Mouse (Mus musculus): Measurements from ENCODE around the gene Ppm1h. TPM values are rescaled to one million over a fixed set of nuclear protein-coding genes. Genes with fewer than 3 reads are reported as not detected.

The Ppm1h gene
- total and polyA plus RNA-seq, 3 experiments: 1.2 to 1.3 (median 1.3) TPM

- no peak overlapping the region for H3K9ac ChIP-seq (ENCODE audit: insufficient read depth, low read depth)
- dilution Hi-C loops (cut with MboI; ENCODE audit: extremely low pct_ligation_motif_present, extremely low pct_unique_long_range_greater_than_20kb, low sequenced_read_pairs): no loop called here
- H3K4me2 ChIP-seq (ENCODE audit: insufficient read depth, low read depth, poor library complexity, severe bottlenecking): no peak overlapping the region
- peaks cover 7 to 24% of the 10 kb centered on the region in 2 experiments; a peak in 3 of 4 replicates for H3K4me1 ChIP-seq (ENCODE audit: control insufficient read depth in 1 of 2, insufficient read depth in 2 of 2)
- H3K36me3 ChIP-seq (replicated peaks in 1 of 2; ENCODE audit: control insufficient read depth in 1 of 2, insufficient read depth in 1 of 2, low read length in 1 of 2): no peaks in the 10 kb centered on the region
- no peaks in the 10 kb centered on the region for H3K79me2 ChIP-seq (replicated peaks; ENCODE audit: control insufficient read depth, extremely low read depth, insufficient read depth, poor library complexity, severe bottlenecking)
- TF ChIP-seq POLR2A (IDR thresholded peaks at IDR 0.05; ENCODE audit: low read depth, low read length): no peak
- no peak for TF ChIP-seq CHD2 (IDR thresholded peaks at IDR 0.05; ENCODE audit: low read length)
- TF ChIP-seq GABPA (IDR thresholded peaks at IDR 0.05; ENCODE audit: insufficient replicate concordance, low read depth, low read length): no peak
- no peak for TF ChIP-seq USF2 (conservative IDR thresholded peaks at IDR 0.05; ENCODE audit: low read depth, low read length)
- no peak for TF ChIP-seq EP300 (IDR thresholded peaks at IDR 0.05; ENCODE audit: low read length)
- TF ChIP-seq BHLHE40 (IDR thresholded peaks at IDR 0.05; ENCODE audit: low read depth, low read length): no peak
- no peak for TF ChIP-seq MAZ (IDR thresholded peaks at IDR 0.05; ENCODE audit: low read depth, low read length)
- H3K27me3 ChIP-seq (replicated peaks): no peaks in the 10 kb centered on the region
- in situ Hi-C loops (cut with MboI; ENCODE audit: low pct_ligation_motif_present, low pct_unique_long_range_greater_than_20kb, low sequenced_read_pairs): no loop called here
- no peak overlapping the region for H3K4me3 ChIP-seq (replicated peaks in 1 of 3; ENCODE audit: low read depth in 2 of 3, low read length in 2 of 3, poor library complexity in 1 of 3)
- H3K9me3 ChIP-seq (replicated peaks; ENCODE audit: low read length): no peaks in the 10 kb centered on the region
- no peak overlapping the region for H3K27ac ChIP-seq (ENCODE audit: insufficient read depth, low read depth)
- DNase-seq (ENCODE audit: extremely low read depth): no peak
These were observed 87.4 kb downstream of the Ppm1h start for GRCm38 (mm10) chr10:122765992-122766391.

DNA sequence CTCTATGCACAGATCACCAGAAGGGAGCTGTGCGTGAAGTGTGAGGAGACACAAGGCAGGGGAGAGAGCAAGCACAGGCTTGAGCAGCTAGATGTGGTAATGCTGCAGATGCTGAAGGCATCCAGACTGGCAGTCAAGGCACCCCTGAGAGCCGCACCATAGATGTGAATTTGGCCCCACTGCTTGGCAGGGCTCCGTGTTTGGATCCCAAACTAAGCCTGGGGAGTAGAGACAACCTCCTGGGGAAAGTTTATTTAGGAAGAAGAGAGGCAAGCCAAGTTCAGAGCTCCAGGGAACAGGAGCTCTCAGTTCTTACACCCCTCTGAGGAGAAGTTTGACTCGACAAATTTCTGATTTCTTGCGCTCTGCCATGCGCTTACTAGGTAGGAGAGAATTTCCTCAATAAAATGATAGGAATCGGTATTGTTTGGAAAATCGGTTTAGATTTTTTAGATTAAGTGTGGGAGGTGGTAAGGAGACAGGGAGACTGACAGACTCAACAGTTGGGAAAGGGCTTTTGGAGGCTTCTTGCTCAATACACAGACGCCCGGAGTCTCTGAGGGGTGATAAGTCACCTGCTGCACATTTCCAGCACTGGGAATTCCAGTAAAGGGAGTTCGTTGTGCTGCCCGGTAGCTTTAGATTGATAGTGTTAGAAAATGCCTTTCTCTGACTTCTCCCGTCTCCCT, 89.8 kb downstream of the Ppm1h start:
- TF ChIP-seq JUN (IDR thresholded peaks at IDR 0.05; ENCODE audit: insufficient read depth, low read depth, low read length) (no peak), UBTF (IDR thresholded peaks at IDR 0.05; ENCODE audit: low read depth, low read length) (no peak), E2F4 (IDR thresholded peaks at IDR 0.05; ENCODE audit: insufficient replicate concordance, low read depth, low read length) (no peak)
- DNase-seq (ENCODE audit: extremely low read depth): no peak
- Histone ChIP-seq H3K4me2 (ENCODE audit: insufficient read depth, low read depth, poor library complexity, severe bottlenecking) (no peak overlapping the region), H3K79me2 (replicated peaks; ENCODE audit: control insufficient read depth, extremely low read depth, insufficient read depth, poor library complexity, severe bottlenecking) (no peaks in the 10 kb centered on the region), H3K36me3 (replicated peaks in 1 of 2; ENCODE audit: control insufficient read depth in 1 of 2, insufficient read depth in 1 of 2, low read length in 1 of 2) (no peaks in the 10 kb centered on the region), H3K9ac (ENCODE audit: insufficient read depth, low read depth) (no peak overlapping the region), H3K27me3 (replicated peaks) (no peaks in the 10 kb centered on the region), H3K27ac (ENCODE audit: insufficient read depth, low read depth) (no peak overlapping the region), H3K9me3 (replicated peaks; ENCODE audit: low read length) (no peaks in the 10 kb centered on the region), H3K4me3 (replicated peaks in 1 of 3; ENCODE audit: low read depth in 2 of 3, low read length in 2 of 3, poor library complexity in 1 of 3) (no peak overlapping the region), H3K4me1 (ENCODE audit: control insufficient read depth in 1 of 2, insufficient read depth in 2 of 2) (peaks cover 3 to 12% of the 10 kb centered on the region in 2 experiments; a peak in 3 of 4 replicates)
- in situ Hi-C loops (cut with MboI; ENCODE audit: low pct_ligation_motif_present, low pct_unique_long_range_greater_than_20kb, low sequenced_read_pairs): no loop called here
- dilution Hi-C loops (cut with MboI; ENCODE audit: extremely low pct_ligation_motif_present, extremely low pct_unique_long_range_greater_than_20kb, low sequenced_read_pairs): no loop called here

DNA sequence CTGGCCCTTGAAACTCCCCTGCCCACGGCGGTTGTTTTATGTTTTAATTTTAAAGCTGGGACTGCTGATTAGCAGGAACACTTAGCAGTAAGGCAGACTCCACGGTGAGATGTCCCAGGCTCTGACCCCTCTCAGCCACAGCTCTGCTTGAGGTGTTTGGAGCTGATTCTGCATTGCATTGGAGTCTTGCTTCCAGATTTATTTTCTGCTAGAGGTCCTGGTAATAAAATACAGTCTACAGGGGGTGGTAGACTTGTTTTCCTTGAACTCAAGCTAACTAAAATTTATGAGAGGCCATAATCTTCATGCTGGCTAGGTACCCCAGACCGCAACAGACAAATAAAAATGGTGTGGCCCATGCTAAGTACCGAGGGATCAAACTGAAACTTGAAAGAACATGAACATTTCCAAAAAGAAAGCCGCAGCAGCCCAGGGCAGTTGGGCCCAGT, 90.4 kb downstream of the Ppm1h start:
- no peak overlapping the region for H3K4me2 ChIP-seq (ENCODE audit: insufficient read depth, low read depth, poor library complexity, severe bottlenecking)
- no peaks in the 10 kb centered on the region for H3K36me3 ChIP-seq (replicated peaks in 1 of 2; ENCODE audit: control insufficient read depth in 1 of 2, insufficient read depth in 1 of 2, low read length in 1 of 2)
- DNase-seq (ENCODE audit: extremely low read depth): no peak
- dilution Hi-C loops (cut with MboI; ENCODE audit: extremely low pct_ligation_motif_present, extremely low pct_unique_long_range_greater_than_20kb, low sequenced_read_pairs) (no loop called here), in situ Hi-C loops (cut with MboI; ENCODE audit: low pct_ligation_motif_present, low pct_unique_long_range_greater_than_20kb, low sequenced_read_pairs) (no loop called here)
- TF ChIP-seq POLR2A (IDR thresholded peaks at IDR 0.05; ENCODE audit: low read depth, low read length): no peak
- no peak for TF ChIP-seq MYC (IDR thresholded peaks at IDR 0.05; ENCODE audit: low read depth, low read length)
- no peak for TF ChIP-seq E2F4 (IDR thresholded peaks at IDR 0.05; ENCODE audit: insufficient replicate concordance, low read depth, low read length)
- no peak for TF ChIP-seq USF2 (conservative IDR thresholded peaks at IDR 0.05; ENCODE audit: low read depth, low read length)
- TF ChIP-seq CHD2 (IDR thresholded peaks at IDR 0.05; ENCODE audit: low read length): no peak
- no peak for TF ChIP-seq SIN3A (IDR thresholded peaks at IDR 0.05; ENCODE audit: low read length)
- no peak for TF ChIP-seq CHD1 (IDR thresholded peaks at IDR 0.05; ENCODE audit: low read depth, low read length)
- no peak for TF ChIP-seq CTCF (conservative IDR thresholded peaks at IDR 0.05 in 1 of 2, IDR thresholded peaks at IDR 0.05 in 1 of 2; ENCODE audit: low read depth in 2 of 2, low read length in 2 of 2)
- TF ChIP-seq UBTF (IDR thresholded peaks at IDR 0.05; ENCODE audit: low read depth, low read length): no peak
- no peak for TF ChIP-seq MAFK (IDR thresholded peaks at IDR 0.05; ENCODE audit: insufficient replicate concordance, low read length)
- no peak overlapping the region for H3K27ac ChIP-seq (ENCODE audit: insufficient read depth, low read depth)
- H3K27me3 ChIP-seq (replicated peaks): no peaks in the 10 kb centered on the region
- H3K79me2 ChIP-seq (replicated peaks; ENCODE audit: control insufficient read depth, extremely low read depth, insufficient read depth, poor library complexity, severe bottlenecking): no peaks in the 10 kb centered on the region
- H3K9ac ChIP-seq (ENCODE audit: insufficient read depth, low read depth): no peak overlapping the region
- no peaks in the 10 kb centered on the region for H3K9me3 ChIP-seq (replicated peaks; ENCODE audit: low read length)
- H3K4me1 ChIP-seq (ENCODE audit: control insufficient read depth in 1 of 2, insufficient read depth in 2 of 2): peaks cover 3 to 10% of the 10 kb centered on the region in 2 experiments; a peak in 3 of 4 replicates
- no peak overlapping the region for H3K4me3 ChIP-seq (replicated peaks in 1 of 3; ENCODE audit: low read depth in 2 of 3, low read length in 2 of 3, poor library complexity in 1 of 3)
